Mouse (Mus musculus): ENCODE data around the gene Stk25.

DNA sequence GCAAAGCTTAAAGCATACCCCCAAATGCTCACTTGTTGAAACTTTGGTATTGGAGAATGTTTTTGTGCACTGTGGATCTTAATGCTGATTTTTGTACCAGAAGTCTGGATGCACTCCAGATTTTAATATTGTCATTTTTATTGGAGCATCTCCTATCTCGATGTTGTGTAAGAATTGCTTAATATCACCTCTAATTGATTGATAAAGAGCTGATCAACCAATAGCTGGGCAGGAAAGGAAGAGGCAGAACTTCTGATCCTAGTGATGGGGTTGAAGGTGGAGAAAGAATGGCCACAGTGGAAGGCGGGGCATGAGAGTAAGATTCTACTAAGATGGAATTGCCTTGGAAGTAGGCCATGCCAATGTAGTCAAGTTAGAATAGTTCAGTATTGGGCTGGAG is 16.5 kb downstream of the Stk25 start:
- TF ChIP-seq GATA1 (IDR thresholded peaks at IDR 0.05; ENCODE audit: low read length): no peak
- TF ChIP-seq TAL1 (IDR thresholded peaks at IDR 0.05; ENCODE audit: low read length): no peak
